Comparison of ENCODE assay signal across 20 mouse cellular contexts in genomic region chr3:99738093-99738803, GRCm38 (mm10).
DNase-seq lines count a peak whose midpoint lies in the region; ATAC-seq and TF ChIP-seq lines count a peak whose summit lies in the region.
"Had no signal": no experiment of that assay in that cellular context is flagged by ENCODE, and none has a peak within 500 bp of the region (broad histone marks: within the 10 kb centered on the region; RNA-seq: fewer than 3 reads in every experiment).

No protein-coding gene starts in this region.

- H3K36me3 ChIP-seq in heart, embryonic 11.5 days (ENCODE audit: control insufficient read depth, insufficient read depth, low read length), result no peaks in the 10 kb centered on the region
- no peaks in the 10 kb centered on the region for H3K36me3 ChIP-seq in heart, embryonic 14.5 days (ENCODE audit: control insufficient read depth, insufficient read depth, low read length)
- H3K36me3 ChIP-seq: hindbrain, embryonic 13.5 days; intestine, embryonic 15.5 days; limb, embryonic 13.5 days; liver, embryonic 15.5 days; midbrain, embryonic 15.5 days had no signal

- no peak overlapping the region for H3K27ac ChIP-seq in heart, embryonic 11.5 days (ENCODE audit: low read depth, low read length)
- 0 out of 4 replicates have a peak overlapping the region, but pooled peaks have one; percentile 2 to 30 for H3K27ac ChIP-seq in heart, embryonic 14.5 days (replicated peaks in 1 of 2; ENCODE audit: control insufficient read depth in 1 of 2, insufficient read depth in 1 of 2, low read depth in 2 of 2, low read length in 2 of 2)
- no peak overlapping the region for H3K27ac ChIP-seq in left cerebral cortex, adult 2 months
- H3K27ac ChIP-seq: hindbrain, embryonic 13.5 days; intestine, embryonic 15.5 days; limb, embryonic 13.5 days; liver, embryonic 15.5 days; midbrain, embryonic 15.5 days had no signal

- no peak for TF ChIP-seq CTCF in left cerebral cortex, adult 2 months (IDR thresholded peaks at IDR 0.05)

- intact Hi-C loops in left cerebral cortex, adult 2 months (cut with DNase I), result no loop called here

- H3K27me3 ChIP-seq in heart, embryonic 11.5 days (ENCODE audit: control insufficient read depth, insufficient read depth, low read length), result no peaks in the 10 kb centered on the region
- H3K27me3 ChIP-seq in heart, embryonic 14.5 days (ENCODE audit: control insufficient read depth, insufficient read depth, low read length), result no peaks in the 10 kb centered on the region
- H3K27me3 ChIP-seq: hindbrain, embryonic 13.5 days; intestine, embryonic 15.5 days; limb, embryonic 13.5 days; liver, embryonic 15.5 days; midbrain, embryonic 15.5 days had no signal

- H3K4me2 ChIP-seq in heart, embryonic 11.5 days, result no peak overlapping the region
- H3K4me2 ChIP-seq in heart, embryonic 14.5 days (ENCODE audit: low read length), result no peak overlapping the region
- H3K4me2 ChIP-seq: hindbrain, embryonic 13.5 days; intestine, embryonic 15.5 days; limb, embryonic 13.5 days; liver, embryonic 15.5 days; midbrain, embryonic 15.5 days had no signal

- no peak overlapping the region for H3K4me3 ChIP-seq in heart, embryonic 11.5 days (ENCODE audit: low read depth, low read length)
- no peak overlapping the region for H3K4me3 ChIP-seq in heart, embryonic 14.5 days (ENCODE audit: control insufficient read depth in 1 of 2, insufficient read depth in 1 of 2, low read depth in 1 of 2, low read length in 2 of 2)
- no peak overlapping the region for H3K4me3 ChIP-seq in left cerebral cortex, adult 2 months
- H3K4me3 ChIP-seq: hindbrain, embryonic 13.5 days; intestine, embryonic 15.5 days; limb, embryonic 13.5 days; liver, embryonic 15.5 days; midbrain, embryonic 15.5 days had no signal

- ATAC-seq in heart, embryonic 11.5 days (replicated peaks; ENCODE audit: insufficient number of reproducible peaks, low FRiP score, low TSS enrichment), result no peak
- ATAC-seq in heart, embryonic 14.5 days (ENCODE audit: insufficient number of reproducible peaks, insufficient read depth, low FRiP score, low read depth), result no peak
- ATAC-seq: forebrain, postnatal 0 days; intestine, embryonic 15.5 days; lung, postnatal 0 days; midbrain, embryonic 15.5 days had no signal

- WGBS in heart, embryonic 11.5 days (ENCODE audit: insufficient replicate concordance), result 54% methylated on average over 3 of the region's 3 CpGs
- WGBS in heart, embryonic 14.5 days, result 30% methylated on average over 3 of the region's 3 CpGs

- H3K9me3 ChIP-seq in heart, embryonic 11.5 days (replicated peaks; ENCODE audit: control insufficient read depth, low read length), result no peaks in the 10 kb centered on the region
- H3K9me3 ChIP-seq in heart, embryonic 14.5 days (ENCODE audit: control insufficient read depth, low read length), result no peaks in the 10 kb centered on the region
- H3K9me3 ChIP-seq: hindbrain, embryonic 13.5 days; intestine, embryonic 15.5 days; limb, embryonic 13.5 days; liver, embryonic 15.5 days; midbrain, embryonic 15.5 days had no signal

- DNase-seq in heart, adult 18-20 months, result peak; percentile 45 to 55
- peak; percentile 21 for DNase-seq in gastrocnemius, postnatal 10 days
- DNase-seq in left cerebral cortex, adult 2 months (ENCODE audit: extremely low spot score in 1 of 2, low spot score in 2 of 2), result no peak
- DNase-seq in left cerebral cortex, adult 9 months (ENCODE audit: low spot score in 2 of 2), result no peak
- DNase-seq in cerebellum, adult 9-11 months, result no peak
- DNase-seq: B cell, adult 2 months; cerebellum, adult 11-12 months; cerebellum, postnatal 36 days; forebrain, postnatal 0 days; kidney, postnatal 14 days; right cerebral cortex, postnatal 4 days; thymus, postnatal 36 days had no signal

- H3K9ac ChIP-seq in heart, embryonic 11.5 days (ENCODE audit: low read depth, low read length), result no peak overlapping the region
- H3K9ac ChIP-seq in heart, embryonic 14.5 days (ENCODE audit: low read length), result no peak overlapping the region
- H3K9ac ChIP-seq: forebrain, postnatal 0 days; hindbrain, embryonic 13.5 days; intestine, embryonic 15.5 days; limb, embryonic 13.5 days; liver, embryonic 15.5 days; midbrain, embryonic 15.5 days had no signal

- no peaks in the 10 kb centered on the region; the same call in 1 of the 2 replicates for H3K4me1 ChIP-seq in heart, embryonic 11.5 days (ENCODE audit: control insufficient read depth, insufficient read depth, low read length)
- peaks cover 6 to 20% of the 10 kb centered on the region in 2 experiments for H3K4me1 ChIP-seq in heart, embryonic 14.5 days (ENCODE audit: control insufficient read depth in 2 of 2, insufficient read depth in 2 of 2, low read length in 2 of 2)
- H3K4me1 ChIP-seq: intestine, embryonic 15.5 days; liver, embryonic 15.5 days; midbrain, embryonic 15.5 days had no signal

Comparison
In these comparisons a context has a peak if more than half of its experiments do, and no peak if none do; other contexts are left out.
1. H3K27ac ChIP-seq: peak in heart, embryonic 14.5 days (2 of 2); none in heart, embryonic 11.5 days (single experiment) and left cerebral cortex, adult 2 months (single experiment).
2. DNase-seq: peak in heart, adult 18-20 months (2 of 2) and gastrocnemius, postnatal 10 days (single experiment); none in left cerebral cortex, adult 2 months (0 of 2), left cerebral cortex, adult 9 months (0 of 2) and cerebellum, adult 9-11 months (single experiment).